Mouse (Mus musculus) testis, adult 2 months (tissue): ENCODE measurements at regions not wholly inside any gene's neighbourhood (a gene's known extent, or its start where the extent isn't known, plus 50 kb on each side); places are given as distances from the start of the nearest gene placed in this dataset.
A peak's percentile ranks its signal among the peaks of the same experiment; 100 is the strongest.

Experiments used
- H3K27ac ChIP-seq: fragments of 200-500 bp; 2 replicates; pipeline ENCODE4 v1.5.1; 2012; ENCODE audit warnings: low read depth, low read length; ENCODE audit not compliant: control insufficient read depth, insufficient read depth
- H3K27me3 ChIP-seq: fragments of 200-500 bp; 2 replicates; pipeline ENCODE4 v1.6.1; 2012; ENCODE audit warnings: mild to moderate bottlenecking, low read length, moderate library complexity; ENCODE audit not compliant: control insufficient read depth, insufficient read depth
- H3K36me3 ChIP-seq: fragments of 200-500 bp; 2 replicates; pipeline ENCODE4 v1.6.1; 2012; ENCODE audit warnings: mild to moderate bottlenecking, low read length; ENCODE audit not compliant: control insufficient read depth, insufficient read depth
- H3K4me1 ChIP-seq: fragments of 200-500 bp; 2 replicates; pipeline ENCODE4 v1.6.1; 2012; ENCODE audit warnings: low read length; ENCODE audit not compliant: control insufficient read depth, insufficient read depth
- H3K4me3 ChIP-seq: fragments of 200-500 bp; 2 replicates; pipeline ENCODE4 v1.5.1; 2012; ENCODE audit warnings: low read depth, mild to moderate bottlenecking, low read length, moderate library complexity, mixed read lengths; ENCODE audit not compliant: control insufficient read depth
- CTCF ChIP-seq: fragments of 200-500 bp; IDR thresholded peaks from 2 replicates; pipeline ENCODE4 v1.5.1; 2012; ENCODE audit warnings: low read depth, mild to moderate bottlenecking, inconsistent platforms, low read length, moderate library complexity; ENCODE audit not compliant: control insufficient read depth, insufficient read depth, insufficient replicate concordance
- POLR2A ChIP-seq: fragments of 200-500 bp; IDR thresholded peaks from 2 replicates; pipeline ENCODE4 v1.6.1; 2012; ENCODE audit warnings: low read depth, mild to moderate bottlenecking, inconsistent platforms, low read length, moderate library complexity; ENCODE audit not compliant: control insufficient read depth

- Histone ChIP-seq H3K36me3 (no peaks in the 10 kb centered on the region), H3K27ac (no peak overlapping the region), H3K4me1 (no peaks in the 10 kb centered on the region), H3K4me3 (no peak overlapping the region), H3K27me3 (no peaks in the 10 kb centered on the region)
- TF ChIP-seq POLR2A (no peak), CTCF (no peak)
These were observed 82.9 kb upstream of the Cryz start for GRCm38 (mm10) chr3:154513566-154513965.

DNA sequence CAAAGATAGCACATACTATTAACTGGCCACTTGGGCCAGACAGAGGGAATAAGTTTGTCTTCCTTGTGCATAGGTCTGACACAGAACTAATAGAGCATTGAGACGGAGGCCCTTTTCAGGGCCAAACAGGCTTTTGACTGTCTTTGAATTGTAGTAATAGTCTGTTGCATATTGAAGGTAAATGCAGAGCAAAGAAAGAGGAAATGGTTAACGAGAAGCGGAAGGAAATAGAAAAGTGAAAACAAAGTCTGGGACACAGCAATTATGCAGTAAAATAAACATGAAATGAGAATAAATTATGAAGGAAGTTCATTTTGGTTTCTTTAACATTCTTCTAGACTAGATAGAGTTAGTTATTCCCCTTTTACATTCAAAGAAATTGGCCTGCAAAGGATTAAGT, 86.4 kb upstream of the Cryz start:
- Histone ChIP-seq H3K36me3 (no peaks in the 10 kb centered on the region), H3K4me1 (no peaks in the 10 kb centered on the region), H3K27me3 (no peaks in the 10 kb centered on the region), H3K4me3 (no peak overlapping the region), H3K27ac (no peak overlapping the region)
- TF ChIP-seq CTCF = no peak
- no peak for TF ChIP-seq POLR2A

DNA sequence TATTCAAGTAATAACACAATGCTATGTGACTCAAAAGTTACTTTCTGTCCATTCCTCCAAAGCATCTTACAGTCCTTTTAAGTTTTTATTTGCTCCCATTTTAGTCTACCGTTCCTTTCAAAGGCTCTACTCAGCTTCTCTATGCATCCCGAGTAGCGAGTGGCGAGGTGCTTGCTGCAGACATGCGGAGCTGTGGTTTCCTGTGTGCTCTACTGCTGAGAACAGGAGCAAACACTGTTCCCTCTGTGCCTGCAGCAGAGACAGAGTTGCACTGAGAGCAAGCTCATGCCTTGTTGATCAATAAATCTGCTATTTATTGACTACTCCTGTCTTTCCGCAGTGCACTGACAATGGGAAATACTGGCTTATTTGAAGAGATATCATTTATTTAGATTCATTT, 87.1 kb upstream of the Cryz start:
- H3K27ac ChIP-seq = no peak overlapping the region
- no peaks in the 10 kb centered on the region for H3K27me3 ChIP-seq
- no peak overlapping the region for H3K4me3 ChIP-seq
- H3K36me3 ChIP-seq = no peaks in the 10 kb centered on the region
- TF ChIP-seq CTCF (no peak), POLR2A (no peak)
- no peaks in the 10 kb centered on the region for H3K4me1 ChIP-seq

GRCm38 (mm10) chr3:154493387-154493920, 103.1 kb upstream of the Cryz start:
- H3K27ac ChIP-seq = no peak overlapping the region
- H3K4me3 ChIP-seq = no peak overlapping the region
- no peaks in the 10 kb centered on the region for H3K4me1 ChIP-seq
- no peaks in the 10 kb centered on the region for H3K27me3 ChIP-seq
- H3K36me3 ChIP-seq = no peaks in the 10 kb centered on the region
- TF ChIP-seq POLR2A = no peak

GRCm38 (mm10) chr3:154472426-154472825, 124.1 kb upstream of the Cryz start:
- no peaks in the 10 kb centered on the region for H3K36me3 ChIP-seq
- no peak overlapping the region for H3K27ac ChIP-seq
- TF ChIP-seq POLR2A = no peak
- no peak for TF ChIP-seq CTCF

GRCm38 (mm10) chr3:154467581-154468374, 128.7 kb upstream of the Cryz start:
- no peaks in the 10 kb centered on the region for H3K36me3 ChIP-seq
- no peaks in the 10 kb centered on the region for H3K27me3 ChIP-seq
- no peak overlapping the region for H3K4me3 ChIP-seq
- TF ChIP-seq CTCF = no peak
- no peak for TF ChIP-seq POLR2A
- H3K4me1 ChIP-seq = no peaks in the 10 kb centered on the region
- H3K27ac ChIP-seq = no peak overlapping the region

More at GRCm38 (mm10) chr3:154472426-154472825, 124.1 kb upstream of the Cryz start:
- Histone ChIP-seq H3K4me3 (no peak overlapping the region), H3K4me1 (no peaks in the 10 kb centered on the region; the same call in 1 of the 2 replicates), H3K27me3 (no peaks in the 10 kb centered on the region)

- H3K27ac ChIP-seq = no peak overlapping the region
- no peaks in the 10 kb centered on the region for H3K27me3 ChIP-seq
- H3K4me1 ChIP-seq = no peaks in the 10 kb centered on the region
- no peaks in the 10 kb centered on the region for H3K36me3 ChIP-seq
- TF ChIP-seq CTCF (peak; percentile 83; the same call in 1 of the 2 replicates), POLR2A (no peak)
- no peak overlapping the region for H3K4me3 ChIP-seq
These were observed 127.7 kb upstream of the Lhx8 start for GRCm38 (mm10) chr3:154458208-154458607.
